Mouse (Mus musculus): ENCODE data around the gene Rnf213.

DNA sequence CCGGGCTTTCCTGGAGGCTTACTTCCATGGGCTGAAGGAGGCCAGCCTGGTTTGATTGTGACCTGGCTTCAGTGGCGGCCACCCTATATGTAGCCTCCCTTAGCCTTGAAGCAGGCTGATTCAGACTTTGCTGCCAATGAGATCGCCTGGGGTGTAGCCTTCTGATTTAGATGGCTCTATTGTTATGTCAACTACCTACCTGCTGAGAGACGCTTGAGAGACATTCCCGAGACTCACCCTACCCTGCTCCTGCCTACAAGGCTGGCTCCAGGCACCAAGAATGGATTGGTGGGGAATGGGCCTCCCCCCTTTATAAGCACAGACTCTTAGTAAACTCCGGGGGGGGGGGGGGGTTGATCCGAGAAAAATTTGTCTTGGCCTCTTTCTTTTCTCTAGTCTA, 2.5 kb downstream of the Rnf213 start:
- no peak for TF ChIP-seq TCF3 (IDR thresholded peaks at IDR 0.05; ENCODE audit: insufficient read length, low read depth)
- no peak for TF ChIP-seq POLR2A (IDR thresholded peaks at IDR 0.05; ENCODE audit: insufficient read length, low read depth)
- no peak for TF ChIP-seq USF1 (IDR thresholded peaks at IDR 0.05; ENCODE audit: low read depth)
- TF ChIP-seq POLR2AphosphoS2 (IDR thresholded peaks at IDR 0.05; ENCODE audit: insufficient read length, low read depth): no peak
- no peak for TF ChIP-seq MAX (IDR thresholded peaks at IDR 0.05; ENCODE audit: low read depth)
- TF ChIP-seq MYOD1 (IDR thresholded peaks at IDR 0.05; ENCODE audit: control insufficient read depth in 1 of 3, insufficient read length in 2 of 3, low read depth in 2 of 3): no peak
- TF ChIP-seq MYOG (IDR thresholded peaks at IDR 0.05; ENCODE audit: control insufficient read depth in 1 of 3, insufficient read depth in 1 of 3, insufficient read length in 2 of 3, low read depth in 2 of 3): no peak
- no peak for TF ChIP-seq TCF12 (IDR thresholded peaks at IDR 0.05; ENCODE audit: insufficient read depth, poor library complexity, severe bottlenecking)
- TF ChIP-seq SRF (IDR thresholded peaks at IDR 0.05; ENCODE audit: control insufficient read depth, insufficient read length, low read depth): no peak
- TF ChIP-seq CEBPB (IDR thresholded peaks at IDR 0.05; ENCODE audit: insufficient read depth, poor library complexity, severe bottlenecking): no peak
- TF ChIP-seq E2F4 (IDR thresholded peaks at IDR 0.05; ENCODE audit: insufficient read depth): no peak
- no peak for TF ChIP-seq REST (IDR thresholded peaks at IDR 0.05; ENCODE audit: insufficient read depth, insufficient read length)
